Mouse (Mus musculus): ENCODE data around the gene Adcy2. TPM values are rescaled to one million over a fixed set of nuclear protein-coding genes. Genes with fewer than 3 reads are reported as not detected.
A peak's percentile ranks its signal among the peaks of the same experiment; 100 is the strongest.

Adcy2 gene
- polyA plus RNA-seq, 1 experiment from 2014 or later = 4.2 TPM

DNA sequence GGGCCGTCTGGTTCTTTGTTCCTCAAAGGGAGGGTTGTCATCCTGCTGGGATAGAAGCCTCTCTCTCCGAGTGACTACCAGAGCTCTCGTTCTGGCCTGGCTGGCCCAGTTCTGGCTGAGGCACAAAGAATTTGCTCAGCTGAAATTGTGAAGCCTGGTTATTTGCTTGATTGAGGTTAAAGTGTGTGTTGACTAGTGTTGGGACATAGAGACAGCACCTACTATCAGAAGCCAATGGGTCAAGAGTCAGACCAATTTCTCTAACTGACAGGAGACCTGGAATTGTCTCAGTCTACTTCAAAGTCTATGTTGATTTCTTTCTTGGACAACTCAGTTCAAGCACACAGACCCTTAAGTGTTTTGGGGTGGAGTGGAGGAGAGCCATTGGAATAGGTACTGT is 372.3 kb downstream of the Adcy2 start:
- no peak for ATAC-seq
- 78% methylated on average over 3 of the region's 3 CpGs for WGBS
- no peaks in the 10 kb centered on the region for H3K4me1 ChIP-seq (replicated peaks; ENCODE audit: control insufficient read depth, insufficient read depth, low read length)
- H3K4me3 ChIP-seq (replicated peaks; ENCODE audit: low read length) = no peak overlapping the region
- no peaks in the 10 kb centered on the region for H3K9me3 ChIP-seq (ENCODE audit: control insufficient read depth, low read length)
- H3K9ac ChIP-seq (replicated peaks; ENCODE audit: low read depth, low read length) = no peak overlapping the region
- H3K27ac ChIP-seq (ENCODE audit: low read length) = no peak overlapping the region
- H3K27me3 ChIP-seq (replicated peaks; ENCODE audit: control insufficient read depth, insufficient read depth, low read length) = no peaks in the 10 kb centered on the region
- H3K4me2 ChIP-seq (ENCODE audit: low read length) = no peak overlapping the region
- no peaks in the 10 kb centered on the region for H3K36me3 ChIP-seq (ENCODE audit: control insufficient read depth, insufficient read depth)

DNA sequence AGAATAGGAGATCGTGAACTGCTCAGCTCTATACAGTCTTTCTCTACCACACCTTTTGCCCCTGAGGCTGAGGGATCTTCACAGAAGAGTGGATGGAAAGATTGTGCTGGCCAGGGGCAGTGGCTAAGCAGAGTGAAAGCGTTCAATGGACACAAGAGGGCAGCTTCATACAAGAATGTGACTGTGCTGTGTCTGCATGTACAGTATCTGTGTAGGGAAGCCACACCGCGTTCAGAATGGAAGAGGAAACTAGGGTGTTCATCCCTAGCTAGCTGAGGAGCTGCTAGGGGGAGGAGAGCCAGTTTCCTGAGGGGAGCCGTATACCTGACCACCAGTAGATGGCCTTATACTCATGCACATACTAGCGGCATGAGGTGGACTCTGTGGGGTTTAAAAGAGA is 376.5 kb downstream of the Adcy2 start:
- Histone ChIP-seq H3K4me1 (replicated peaks; ENCODE audit: control insufficient read depth, insufficient read depth, low read length) (no peaks in the 10 kb centered on the region), H3K27me3 (replicated peaks; ENCODE audit: control insufficient read depth, insufficient read depth, low read length) (no peaks in the 10 kb centered on the region), H3K9me3 (ENCODE audit: control insufficient read depth, low read length) (no peaks in the 10 kb centered on the region), H3K4me2 (ENCODE audit: low read length) (no peak overlapping the region), H3K9ac (replicated peaks; ENCODE audit: low read depth, low read length) (no peak overlapping the region), H3K27ac (ENCODE audit: low read length) (no peak overlapping the region), H3K4me3 (replicated peaks; ENCODE audit: low read length) (no peak overlapping the region), H3K36me3 (ENCODE audit: control insufficient read depth, insufficient read depth) (no peaks in the 10 kb centered on the region)
- WGBS = 63% methylated on average over 6 of the region's 6 CpGs
- peak; percentile 77 for ATAC-seq

DNA sequence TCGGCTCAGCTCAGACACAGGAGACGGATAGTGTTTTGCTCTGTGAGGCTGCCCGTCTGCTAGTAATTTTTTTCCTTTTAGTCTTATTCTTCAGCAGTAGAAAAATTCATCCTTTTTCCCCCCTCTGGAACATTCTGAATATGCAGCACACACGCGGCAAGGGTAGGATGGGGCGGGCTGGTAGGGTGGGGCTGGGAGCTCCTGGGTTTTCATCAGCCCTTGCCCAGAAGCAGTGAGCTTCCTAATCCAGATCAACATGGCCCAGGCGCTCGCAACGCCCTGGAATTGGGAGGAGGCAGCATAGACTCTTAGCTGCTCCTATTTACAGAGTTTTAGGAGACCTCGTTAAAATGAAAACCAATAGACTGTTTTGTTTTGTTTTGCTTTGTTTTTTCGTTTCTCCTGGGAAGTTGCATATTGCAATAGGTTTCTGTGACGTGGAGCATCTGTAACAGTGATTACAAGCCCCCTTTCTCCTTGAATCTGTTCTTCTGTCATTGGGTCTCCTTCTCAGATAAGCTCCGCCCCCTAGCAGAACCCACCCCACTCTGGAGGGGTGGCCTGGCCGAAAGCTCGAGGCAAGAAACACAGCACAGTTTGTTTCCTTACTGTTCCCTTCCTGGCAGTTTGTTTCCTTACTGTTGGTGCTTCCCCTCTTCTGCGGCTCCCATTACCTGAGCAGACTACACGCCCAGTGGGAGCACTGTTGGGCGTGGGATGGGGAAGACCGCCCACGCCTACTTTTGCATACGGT is 391.5 kb downstream of the Adcy2 start:
- Histone ChIP-seq H3K27ac (ENCODE audit: low read length) (no peak overlapping the region), H3K9ac (replicated peaks; ENCODE audit: low read depth, low read length) (peak overlapping the region; percentile 34; the same call in 1 of the 2 replicates)

DNA sequence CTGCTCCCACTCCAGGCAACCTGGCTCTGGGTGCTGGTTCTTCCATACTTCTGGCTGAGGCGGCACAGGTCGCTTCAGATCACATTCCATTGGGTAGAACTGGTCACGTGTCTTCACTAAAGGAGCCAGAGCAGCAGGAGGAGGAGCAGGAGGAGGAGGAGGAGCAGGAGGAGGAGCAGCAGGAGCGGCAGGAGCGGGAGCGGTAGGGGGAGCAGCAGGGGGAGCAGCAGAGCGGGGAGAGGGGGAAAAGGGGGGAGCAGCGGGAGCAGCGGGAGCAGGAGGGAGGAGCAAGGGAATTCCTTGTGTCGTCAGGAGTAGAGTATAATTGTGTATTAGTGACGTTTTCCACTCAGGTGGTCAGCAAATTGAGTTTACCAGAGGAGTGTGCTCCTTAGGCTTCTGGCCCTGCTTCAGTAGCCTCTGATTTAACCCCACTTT is 393.6 kb downstream of the Adcy2 start:
- peak; percentile 78 for ATAC-seq
- Histone ChIP-seq H3K9ac (replicated peaks; ENCODE audit: low read depth, low read length) (no peak overlapping the region), H3K4me2 (ENCODE audit: low read length) (peak overlapping the region; percentile 45), H3K4me3 (replicated peaks; ENCODE audit: low read length) (peak overlapping the region; percentile 31), H3K4me1 (replicated peaks; ENCODE audit: control insufficient read depth, insufficient read depth, low read length) (peaks cover 6% of the 10 kb centered on the region; the same call in 1 of the 2 replicates), H3K27ac (ENCODE audit: low read length) (no peak overlapping the region), H3K9me3 (ENCODE audit: control insufficient read depth, low read length) (no peaks in the 10 kb centered on the region), H3K36me3 (ENCODE audit: control insufficient read depth, insufficient read depth) (no peaks in the 10 kb centered on the region), H3K27me3 (replicated peaks; ENCODE audit: control insufficient read depth, insufficient read depth, low read length) (no peaks in the 10 kb centered on the region)
- under 1% methylated on average over 11 of the region's 11 CpGs for WGBS

More for the DNA sequence above, 391.5 kb downstream of the Adcy2 start:
- Histone ChIP-seq H3K36me3 (ENCODE audit: control insufficient read depth, insufficient read depth) (no peaks in the 10 kb centered on the region), H3K4me3 (replicated peaks; ENCODE audit: low read length) (peak overlapping the region; percentile 7; the same call in 1 of the 2 replicates), H3K27me3 (replicated peaks; ENCODE audit: control insufficient read depth, insufficient read depth, low read length) (no peaks in the 10 kb centered on the region), H3K4me2 (ENCODE audit: low read length) (peak overlapping the region; percentile 35), H3K9me3 (ENCODE audit: control insufficient read depth, low read length) (no peaks in the 10 kb centered on the region), H3K4me1 (replicated peaks; ENCODE audit: control insufficient read depth, insufficient read depth, low read length) (peaks cover 6% of the 10 kb centered on the region; the same call in 1 of the 2 replicates)
- WGBS = 54% methylated on average over 21 of the region's 21 CpGs
- ATAC-seq = peak; percentile 51

DNA sequence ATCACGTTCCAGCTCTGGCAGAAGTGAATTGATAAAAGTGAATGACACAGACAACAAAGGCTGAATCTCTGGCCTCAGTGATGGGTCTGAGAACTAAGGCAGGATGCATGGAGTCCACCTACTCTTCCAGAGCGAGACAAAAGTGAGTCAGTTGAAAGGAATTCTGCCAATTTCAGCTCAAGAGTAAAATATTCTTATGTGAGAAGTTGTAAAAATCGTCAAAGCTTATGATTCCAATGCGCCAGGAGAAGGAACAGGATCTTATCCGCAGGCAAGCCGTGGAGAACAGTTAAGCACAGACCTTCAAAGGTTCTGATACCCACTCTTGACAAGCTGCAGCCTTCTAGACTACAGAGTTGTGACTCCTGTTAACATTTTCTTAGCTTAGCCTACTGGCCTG is 396.3 kb downstream of the Adcy2 start:
- peaks cover 6% of the 10 kb centered on the region; the same call in 1 of the 2 replicates for H3K4me1 ChIP-seq (replicated peaks; ENCODE audit: control insufficient read depth, insufficient read depth, low read length)
- WGBS = 80% methylated on average over 6 of the region's 6 CpGs
- H3K36me3 ChIP-seq (ENCODE audit: control insufficient read depth, insufficient read depth) = no peaks in the 10 kb centered on the region
- H3K27ac ChIP-seq (ENCODE audit: low read length) = no peak overlapping the region
- H3K4me2 ChIP-seq (ENCODE audit: low read length) = no peak overlapping the region
- no peak for ATAC-seq
- H3K9ac ChIP-seq (replicated peaks; ENCODE audit: low read depth, low read length) = no peak overlapping the region
- H3K27me3 ChIP-seq (replicated peaks; ENCODE audit: control insufficient read depth, insufficient read depth, low read length) = no peaks in the 10 kb centered on the region
- H3K4me3 ChIP-seq (replicated peaks; ENCODE audit: low read length) = no peak overlapping the region
- H3K9me3 ChIP-seq (ENCODE audit: control insufficient read depth, low read length) = no peaks in the 10 kb centered on the region

DNA sequence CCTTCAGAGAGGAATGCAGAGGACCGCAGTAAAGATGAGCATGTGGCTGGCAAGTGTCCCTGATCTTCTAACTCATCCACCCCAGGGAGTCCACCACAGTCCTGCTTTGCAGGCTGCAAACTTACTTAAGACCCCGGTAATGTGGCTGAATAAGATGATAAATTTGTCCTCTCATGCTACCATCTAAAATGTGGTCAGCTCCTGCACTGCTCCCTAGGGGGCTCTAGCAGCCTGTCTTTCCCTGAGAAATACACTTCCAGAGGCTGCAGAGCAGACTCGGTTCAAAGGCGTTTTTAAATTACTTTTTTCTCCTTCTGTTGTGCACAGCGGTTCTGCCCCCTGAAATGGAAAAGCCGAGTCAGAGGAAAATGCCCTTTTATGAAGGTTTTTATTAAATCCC is 398.2 kb downstream of the Adcy2 start:
- H3K9ac ChIP-seq (replicated peaks; ENCODE audit: low read depth, low read length) = no peak overlapping the region
- no peak overlapping the region for H3K4me3 ChIP-seq (replicated peaks; ENCODE audit: low read length)
- peak; percentile 57 for ATAC-seq
- WGBS = 15% methylated on average over 6 of the region's 6 CpGs
- H3K4me2 ChIP-seq (ENCODE audit: low read length) = no peak overlapping the region
- H3K27ac ChIP-seq (ENCODE audit: low read length) = no peak overlapping the region
- peaks cover 5% of the 10 kb centered on the region; the same call in 1 of the 2 replicates for H3K4me1 ChIP-seq (replicated peaks; ENCODE audit: control insufficient read depth, insufficient read depth, low read length)
- no peaks in the 10 kb centered on the region for H3K9me3 ChIP-seq (ENCODE audit: control insufficient read depth, low read length)
- no peaks in the 10 kb centered on the region for H3K36me3 ChIP-seq (ENCODE audit: control insufficient read depth, insufficient read depth)
- no peaks in the 10 kb centered on the region for H3K27me3 ChIP-seq (replicated peaks; ENCODE audit: control insufficient read depth, insufficient read depth, low read length)

DNA sequence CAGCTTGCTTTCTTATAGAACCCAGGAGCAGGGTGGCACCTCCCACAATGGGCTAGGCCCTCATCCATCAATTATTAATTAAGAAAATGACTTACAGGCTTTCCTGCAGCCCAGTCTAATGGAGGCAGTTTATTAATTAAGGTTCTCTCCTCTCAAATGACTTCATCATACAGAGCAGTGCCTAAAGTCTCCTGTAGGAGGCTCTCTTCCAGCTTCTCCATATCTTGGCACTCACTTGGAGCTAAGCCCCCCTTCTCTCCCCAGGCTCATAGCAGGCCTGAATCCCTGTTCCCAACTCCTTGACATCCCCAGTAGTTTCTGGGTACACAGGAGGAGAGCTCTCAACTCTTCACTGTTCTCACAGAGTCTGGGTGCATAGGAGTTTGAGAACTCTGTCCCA is 400.4 kb downstream of the Adcy2 start:
- Histone ChIP-seq H3K4me3 (replicated peaks; ENCODE audit: low read length) (no peak overlapping the region), H3K36me3 (ENCODE audit: control insufficient read depth, insufficient read depth) (0 out of 2 replicates have a peak, but pooled peaks cover 3% of the 10 kb centered on the region), H3K9me3 (ENCODE audit: control insufficient read depth, low read length) (no peaks in the 10 kb centered on the region), H3K9ac (replicated peaks; ENCODE audit: low read depth, low read length) (no peak overlapping the region), H3K27ac (ENCODE audit: low read length) (no peak overlapping the region), H3K4me2 (ENCODE audit: low read length) (no peak overlapping the region), H3K4me1 (replicated peaks; ENCODE audit: control insufficient read depth, insufficient read depth, low read length) (peaks cover 2% of the 10 kb centered on the region; the same call in 1 of the 2 replicates), H3K27me3 (replicated peaks; ENCODE audit: control insufficient read depth, insufficient read depth, low read length) (no peaks in the 10 kb centered on the region)
- ATAC-seq = no peak

DNA sequence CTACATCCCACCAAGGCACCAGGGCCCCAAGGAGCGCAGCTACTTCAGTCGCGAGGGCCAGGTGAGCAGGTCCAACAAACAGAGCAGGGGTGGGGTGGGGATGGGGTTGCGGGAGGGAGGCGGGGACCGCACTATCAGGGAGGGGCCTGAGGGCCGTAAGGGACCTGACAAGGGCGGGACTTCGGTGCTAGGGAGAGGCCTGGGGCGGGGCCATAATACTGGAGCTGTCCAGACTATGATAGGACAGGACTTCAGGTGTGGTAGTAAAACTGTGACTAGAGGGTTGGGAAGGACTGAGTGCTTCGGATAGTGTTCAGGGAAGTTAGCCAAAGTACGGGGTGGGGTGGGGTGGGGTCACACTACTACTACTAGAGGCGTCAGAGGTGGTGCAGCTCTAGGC is 401.7 kb downstream of the Adcy2 start:
- Histone ChIP-seq H3K4me1 (replicated peaks; ENCODE audit: control insufficient read depth, insufficient read depth, low read length) (peaks cover 2% of the 10 kb centered on the region; the same call in 1 of the 2 replicates), H3K27me3 (replicated peaks; ENCODE audit: control insufficient read depth, insufficient read depth, low read length) (no peaks in the 10 kb centered on the region), H3K36me3 (ENCODE audit: control insufficient read depth, insufficient read depth) (peaks cover 7% of the 10 kb centered on the region; the same call in 1 of the 2 replicates), H3K4me3 (replicated peaks; ENCODE audit: low read length) (peak overlapping the region; percentile 32), H3K27ac (ENCODE audit: low read length) (no peak overlapping the region), H3K4me2 (ENCODE audit: low read length) (peak overlapping the region; percentile 52), H3K9ac (replicated peaks; ENCODE audit: low read depth, low read length) (no peak overlapping the region; the same call in 1 of the 2 replicates), H3K9me3 (ENCODE audit: control insufficient read depth, low read length) (no peaks in the 10 kb centered on the region)
- no peak for ATAC-seq
- 15% methylated on average over 13 of the region's 13 CpGs for WGBS

DNA sequence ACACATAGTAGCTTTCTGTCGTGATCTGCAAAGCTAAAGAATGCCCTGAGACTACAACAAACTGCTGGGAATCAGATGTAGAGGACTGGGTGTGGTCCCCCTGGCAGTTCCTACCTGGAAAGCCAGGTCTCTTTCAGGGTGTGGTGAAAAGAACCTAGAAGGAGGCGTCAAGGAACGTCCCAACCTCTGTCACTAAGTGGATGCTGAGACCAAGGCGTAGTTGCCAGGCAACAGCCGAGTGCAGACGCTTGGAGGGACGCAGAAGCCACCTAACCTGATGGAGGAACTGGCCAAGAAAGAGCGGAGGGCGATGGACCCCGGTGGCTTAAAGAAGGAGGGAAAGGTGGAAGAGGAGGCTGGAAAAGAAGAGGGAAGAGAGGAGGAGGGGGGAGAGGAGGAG is 402.1 kb downstream of the Adcy2 start, which contains the start of gene 1700001L19Rik:
Gene 1700001L19Rik, plus strand, starts transcription at position 223 of the 400 bp plus-strand sequence.
- Histone ChIP-seq H3K9me3 (ENCODE audit: control insufficient read depth, low read length) (no peaks in the 10 kb centered on the region), H3K27ac (ENCODE audit: low read length) (no peak within 1 kb of the TSS), H3K36me3 (ENCODE audit: control insufficient read depth, insufficient read depth) (peaks cover 11% of the 10 kb centered on the region; the same call in 1 of the 2 replicates), H3K4me3 (replicated peaks; ENCODE audit: low read length) (peak within 1 kb of the TSS; percentile 32), H3K4me2 (ENCODE audit: low read length) (peak within 1 kb of the TSS; percentile 52), H3K4me1 (replicated peaks; ENCODE audit: control insufficient read depth, insufficient read depth, low read length) (peaks cover 2% of the 10 kb centered on the region; the same call in 1 of the 2 replicates), H3K9ac (replicated peaks; ENCODE audit: low read depth, low read length) (no peak within 1 kb of the TSS; the same call in 1 of the 2 replicates), H3K27me3 (replicated peaks; ENCODE audit: control insufficient read depth, insufficient read depth, low read length) (no peaks in the 10 kb centered on the region)
- no peak for ATAC-seq
- 4% methylated on average over 10 of the region's 10 CpGs for WGBS
